Mouse (Mus musculus): ENCODE data around the gene Ptpn6. TPM values are rescaled to one million over a fixed set of nuclear protein-coding genes. Genes with fewer than 3 reads are reported as not detected.

Ptpn6 gene
- polyA plus RNA-seq, 1 experiment from 2014 or later: 21.3 TPM

MicroRNAs encoded within 50 kb of the gene (microRNA counts, 519-probe panel; counts per million panel counts)
- microRNA mmu-miR-141 (3,771 counts per million, percentile 77 among the panel's probes with 10 or more counts), microRNA mmu-miR-200c (4,485 counts per million, percentile 91 among the panel's probes with 10 or more counts)

Small RNA genes lying within 50 kb of the gene (microRNA-seq; reads per million reads assigned to microRNA genes)
- gene Mir141: 2,031 reads per million, percentile 81 among the genes with 10 or more reads in this experiment
- 12,503 reads per million, percentile 95 among the genes with 10 or more reads in this experiment for gene Mir200c

Other genes with a start within 250 kb of the Ptpn6 start
- 0.68 and 0.91 TPM in 2 replicates for gene C1rl, start 245.6 kb downstream of the Ptpn6 start, polyA plus RNA-seq (2015; fragmentation: Nextera tagmentation; extraction: Ambion mirVana)
- 6.0 and 7.5 TPM in 2 replicates for gene C1ra, start 226.3 kb downstream of the Ptpn6 start, polyA plus RNA-seq (2015; fragmentation: Nextera tagmentation; extraction: Ambion mirVana)
- 3.9 and 6.7 TPM in 2 replicates for gene C1s1, start 196.4 kb downstream of the Ptpn6 start, polyA plus RNA-seq (2015; fragmentation: Nextera tagmentation; extraction: Ambion mirVana)
- not detected in 2 replicates for gene C1rb, start 168.4 kb downstream of the Ptpn6 start, polyA plus RNA-seq (2015; fragmentation: Nextera tagmentation; extraction: Ambion mirVana)
- gene C1s2, start 102.6 kb downstream of the Ptpn6 start, polyA plus RNA-seq (2015; fragmentation: Nextera tagmentation; extraction: Ambion mirVana): 0.08 TPM in 1 of 2 replicates, not detected in the other
- gene Lpcat3, start 75.7 kb downstream of the Ptpn6 start, polyA plus RNA-seq (2015; fragmentation: Nextera tagmentation; extraction: Ambion mirVana): 60.9 and 61.9 TPM in 2 replicates
- 188 and 192 TPM in 2 replicates for gene Emg1, start 26.5 kb downstream of the Ptpn6 start, polyA plus RNA-seq (2015; fragmentation: Nextera tagmentation; extraction: Ambion mirVana)
- gene Phb2, start 26.4 kb downstream of the Ptpn6 start, polyA plus RNA-seq (2015; fragmentation: Nextera tagmentation; extraction: Ambion mirVana): 254 and 278 TPM in 2 replicates
- gene Grcc10, start 2.7 kb upstream of the Ptpn6 start, polyA plus RNA-seq (2015; fragmentation: Nextera tagmentation; extraction: Ambion mirVana): 430 and 446 TPM in 2 replicates
- not detected in 2 replicates for gene Gm45234, start 17.3 kb upstream of the Ptpn6 start, polyA plus RNA-seq (2015; fragmentation: Nextera tagmentation; extraction: Ambion mirVana)
- gene Atn1, start 17.8 kb upstream of the Ptpn6 start, polyA plus RNA-seq (2015; fragmentation: Nextera tagmentation; extraction: Ambion mirVana): 14.0 and 14.7 TPM in 2 replicates
- 3.5 and 4.7 TPM in 2 replicates for gene Eno2, start 31.0 kb upstream of the Ptpn6 start, polyA plus RNA-seq (2015; fragmentation: Nextera tagmentation; extraction: Ambion mirVana)
- 34.0 and 44.7 TPM in 2 replicates for gene Lrrc23, start 41.0 kb upstream of the Ptpn6 start, polyA plus RNA-seq (2015; fragmentation: Nextera tagmentation; extraction: Ambion mirVana)
- gene Spsb2, start 69.9 kb upstream of the Ptpn6 start, polyA plus RNA-seq (2015; fragmentation: Nextera tagmentation; extraction: Ambion mirVana): 13.6 and 14.2 TPM in 2 replicates
- 680 and 700 TPM in 2 replicates for gene Tpi1, start 75.6 kb upstream of the Ptpn6 start, polyA plus RNA-seq (2015; fragmentation: Nextera tagmentation; extraction: Ambion mirVana)
- gene Usp5, start 90.8 kb upstream of the Ptpn6 start, polyA plus RNA-seq (2015; fragmentation: Nextera tagmentation; extraction: Ambion mirVana): 138 and 139 TPM in 2 replicates
- gene Cdca3, start 90.8 kb upstream of the Ptpn6 start, polyA plus RNA-seq (2015; fragmentation: Nextera tagmentation; extraction: Ambion mirVana): 175 and 176 TPM in 2 replicates
- gene Gnb3, start 101.6 kb upstream of the Ptpn6 start, polyA plus RNA-seq (2015; fragmentation: Nextera tagmentation; extraction: Ambion mirVana): 0.29 and 0.34 TPM in 2 replicates
- 8.3 and 15.3 TPM in 2 replicates for gene P3h3, start 119.0 kb upstream of the Ptpn6 start, polyA plus RNA-seq (2015; fragmentation: Nextera tagmentation; extraction: Ambion mirVana)
- 0.54 and 1.3 TPM in 2 replicates for gene Gpr162, start 125.3 kb upstream of the Ptpn6 start, polyA plus RNA-seq (2015; fragmentation: Nextera tagmentation; extraction: Ambion mirVana)
- 0.13 and 0.44 TPM in 2 replicates for gene Cd4, start 149.5 kb upstream of the Ptpn6 start, polyA plus RNA-seq (2015; fragmentation: Nextera tagmentation; extraction: Ambion mirVana)
- gene Lag3, start 173.0 kb upstream of the Ptpn6 start, polyA plus RNA-seq (2015; fragmentation: Nextera tagmentation; extraction: Ambion mirVana): 1.2 TPM in 2 replicates
- 341 and 346 TPM in 2 replicates for gene Ptms, start 181.4 kb upstream of the Ptpn6 start, polyA plus RNA-seq (2015; fragmentation: Nextera tagmentation; extraction: Ambion mirVana)
- gene Mlf2, start 192.7 kb upstream of the Ptpn6 start, polyA plus RNA-seq (2015; fragmentation: Nextera tagmentation; extraction: Ambion mirVana): 317 and 323 TPM in 2 replicates
- 138 and 153 TPM in 2 replicates for gene Cops7a, start 226.8 kb upstream of the Ptpn6 start, polyA plus RNA-seq (2015; fragmentation: Nextera tagmentation; extraction: Ambion mirVana)

All from lung, embryonic 16.5 days (tissue).